Mouse (Mus musculus) ES-E14 (cell line): ENCODE measurements around the gene Zfp747. TPM values are rescaled to one million over a fixed set of nuclear protein-coding genes. Genes with fewer than 3 reads are reported as not detected.
"Not testable (repeated sequence)": the region's sequence is repeated elsewhere in the genome, so short reads cannot be mapped to it uniquely, and the experiment has no call there.

ENCODE experiments used
- DNase-seq: peaks from one replicate; pipeline ENCODE4 v3.0.0-alpha.2; 2013; ENCODE audit warnings: low read depth, low spot score
- H3K27ac ChIP-seq: 2 replicates; pipeline ENCODE4 v1.5.1; 2012; ENCODE audit warnings: low read depth, mild to moderate bottlenecking, low read length, moderate library complexity, mixed read lengths; ENCODE audit not compliant: poor library complexity, insufficient read depth, severe bottlenecking
- H3K36me3 ChIP-seq: 2 replicates; pipeline ENCODE4 v1.6.1; 2012; ENCODE audit warnings: mild to moderate bottlenecking, low read length, moderate library complexity, mixed read lengths; ENCODE audit not compliant: control insufficient read depth, poor library complexity, insufficient read depth, severe bottlenecking
- H3K4me1 ChIP-seq, 2 experiments: fragments of 150-350 bp in 1 of 2; sonication (generic) in 1 of 2; 2 replicates each; pipeline ENCODE4 v1.6.1; 2012; ENCODE audit warnings: low read length in 2 of 2, mild to moderate bottlenecking in 1 of 2, mixed read lengths in 1 of 2; ENCODE audit not compliant: control insufficient read depth in 2 of 2, insufficient read depth in 2 of 2, poor library complexity in 1 of 2
- H3K4me3 ChIP-seq, 2 experiments: fragments of 150-350 bp in 1 of 2; sonication (generic) in 1 of 2; 2 replicates each; pipeline ENCODE4 v1.5.1; 2012; ENCODE audit warnings: low read length in 2 of 2, low read depth in 1 of 2, mild to moderate bottlenecking in 1 of 2, mixed read lengths in 1 of 2; ENCODE audit not compliant: insufficient read depth in 1 of 2, poor library complexity in 1 of 2, severe bottlenecking in 1 of 2
- H3K9ac ChIP-seq: 2 replicates; pipeline ENCODE4 v1.6.1; 2012; ENCODE audit warnings: low read depth, mild to moderate bottlenecking, low read length, mixed read lengths; ENCODE audit not compliant: poor library complexity, insufficient read depth, severe bottlenecking
- H3K9me3 ChIP-seq: fragments of 150-350 bp; sonication (generic); 2 replicates; pipeline ENCODE4 v1.6.1; 2012; ENCODE audit warnings: low read depth, mild to moderate bottlenecking, low read length; ENCODE audit not compliant: control insufficient read depth, insufficient read depth
- CHD2 ChIP-seq: IDR thresholded peaks from 2 replicates; pipeline ENCODE4 v1.6.1; 2014; ENCODE audit warnings: mild to moderate bottlenecking, low read depth, low read length, inconsistent platforms
- HCFC1 ChIP-seq: IDR thresholded peaks from 2 replicates; pipeline ENCODE4 v1.6.1; 2012; ENCODE audit warnings: low read length, inconsistent platforms, borderline replicate concordance; ENCODE audit not compliant: insufficient read depth
- MAFK ChIP-seq: IDR thresholded peaks from 2 replicates; pipeline ENCODE4 v1.6.1; 2014; ENCODE audit warnings: mild to moderate bottlenecking, low read depth, low read length, inconsistent platforms; ENCODE audit not compliant: insufficient read depth
- ZC3H11A ChIP-seq: IDR thresholded peaks from 2 replicates; pipeline ENCODE4 v1.6.1; 2012; ENCODE audit warnings: low read depth, mild to moderate bottlenecking, inconsistent platforms, low read length, borderline replicate concordance
- ZNF384 ChIP-seq: IDR thresholded peaks from 2 replicates; pipeline ENCODE4 v1.6.1; 2012; ENCODE audit warnings: low read depth, low read length, inconsistent platforms
- in situ Hi-C, 2 experiments: fragments of 600-800 bp; cut with MboI; formaldehyde crosslinking; loops; one replicate each; pipeline ENCODE4 v1.15.1; 2025; ENCODE audit warnings: low sequenced_read_pairs in 2 of 2, inconsistent platforms in 1 of 2; ENCODE audit not compliant: unreplicated experiment in 2 of 2
- total RNA-seq: library from RNA; depleted of rRNA; stranded (reverse); fragments of 300-350 nt; gene quantifications from 2 replicates; pipeline ENCODE4 v1.2.3, GENCODE M21; 2012

Gene Zfp747
- total RNA-seq, 1 experiment, result 8.7 TPM

- Histone ChIP-seq H3K4me3 (no peak overlapping the region), H3K36me3 (no peaks in the 10 kb centered on the region), H3K27ac (no peak overlapping the region), H3K4me1 (peaks cover 0 to 8% of the 10 kb centered on the region in 2 experiments; a peak in 1 of 4 replicates), H3K9ac (no peak overlapping the region), H3K9me3 (no peaks in the 10 kb centered on the region)
- no peak for DNase-seq
- in situ Hi-C loops, result no loop called here
- TF ChIP-seq ZNF384 (no peak), MAFK (no peak), HCFC1 (no peak), CHD2 (no peak), ZC3H11A (no peak)
Observed at GRCm38 (mm10) chr7:127390306-127390705, 14.5 kb upstream of the Zfp747 start.

GRCm38 (mm10) chr7:127388201-127388600 lies 12.4 kb upstream of the Zfp747 start:
- H3K4me3 ChIP-seq, H3K4me1 ChIP-seq, H3K36me3 ChIP-seq, H3K9ac ChIP-seq, in situ Hi-C loops, H3K9me3 ChIP-seq, H3K27ac ChIP-seq, DNase-seq: not testable (repeated sequence)

- TF ChIP-seq HCFC1 (peak; percentile 87), CHD2 (no peak), MAFK (no peak), ZNF384 (no peak), ZC3H11A (no peak)
- Histone ChIP-seq H3K9ac (peak within 1 kb of the TSS; percentile 78), H3K27ac (no peak within 1 kb of the TSS), H3K9me3 (no peaks in the 10 kb centered on the region), H3K36me3 (peaks cover 9% of the 10 kb centered on the region; the same call in 1 of the 2 replicates), H3K4me3 (peak within 1 kb of the TSS; percentile 70 to 77), H3K4me1 (no peaks in the 10 kb centered on the region; a peak in 1 of 4 replicates)
- peak; percentile 88 for DNase-seq
- in situ Hi-C loops, result no loop called here
Observed at GRCm38 (mm10) chr7:127386641-127387392, 11.0 kb upstream of the Zfp747 start, which contains the start of gene 9130019O22Rik. Gene 9130019O22Rik (minus strand): TSS chr7:127387166.

GRCm38 (mm10) chr7:127385560-127385959 lies 9.7 kb upstream of the Zfp747 start:
- DNase-seq, H3K9me3 ChIP-seq, H3K36me3 ChIP-seq, H3K9ac ChIP-seq, H3K4me1 ChIP-seq, in situ Hi-C loops, H3K27ac ChIP-seq: not testable (repeated sequence)
- H3K4me3 ChIP-seq, result peak overlapping the region in 1 of 2 experiments; percentile 46; a peak in 1 of 4 replicates

- H3K4me1 ChIP-seq, result no peaks in the 10 kb centered on the region
- no peaks in the 10 kb centered on the region for H3K9me3 ChIP-seq
- H3K9ac ChIP-seq, result no peak overlapping the region
- no peak for TF ChIP-seq ZC3H11A
- in situ Hi-C loops, result no loop called here
- no peak for DNase-seq
- no peak overlapping the region for H3K4me3 ChIP-seq
- H3K36me3 ChIP-seq, result peaks cover 9% of the 10 kb centered on the region; the same call in 1 of the 2 replicates
- H3K27ac ChIP-seq, result no peak overlapping the region
Observed at GRCm38 (mm10) chr7:127378310-127378921, 2.6 kb upstream of the Zfp747 start.

- DNase-seq, H3K36me3 ChIP-seq: not testable (repeated sequence)
Observed at GRCm38 (mm10) chr7:127371870-127372269, 4.0 kb downstream of the Zfp747 start.

More at GRCm38 (mm10) chr7:127371870-127372269, 4.0 kb downstream of the Zfp747 start:
- H3K9me3 ChIP-seq, in situ Hi-C loops, H3K4me3 ChIP-seq, H3K27ac ChIP-seq, H3K9ac ChIP-seq, H3K4me1 ChIP-seq: not testable (repeated sequence)
